Mouse (Mus musculus): ENCODE measurements around the gene Bcl2.

Bcl2 gene

DNA sequence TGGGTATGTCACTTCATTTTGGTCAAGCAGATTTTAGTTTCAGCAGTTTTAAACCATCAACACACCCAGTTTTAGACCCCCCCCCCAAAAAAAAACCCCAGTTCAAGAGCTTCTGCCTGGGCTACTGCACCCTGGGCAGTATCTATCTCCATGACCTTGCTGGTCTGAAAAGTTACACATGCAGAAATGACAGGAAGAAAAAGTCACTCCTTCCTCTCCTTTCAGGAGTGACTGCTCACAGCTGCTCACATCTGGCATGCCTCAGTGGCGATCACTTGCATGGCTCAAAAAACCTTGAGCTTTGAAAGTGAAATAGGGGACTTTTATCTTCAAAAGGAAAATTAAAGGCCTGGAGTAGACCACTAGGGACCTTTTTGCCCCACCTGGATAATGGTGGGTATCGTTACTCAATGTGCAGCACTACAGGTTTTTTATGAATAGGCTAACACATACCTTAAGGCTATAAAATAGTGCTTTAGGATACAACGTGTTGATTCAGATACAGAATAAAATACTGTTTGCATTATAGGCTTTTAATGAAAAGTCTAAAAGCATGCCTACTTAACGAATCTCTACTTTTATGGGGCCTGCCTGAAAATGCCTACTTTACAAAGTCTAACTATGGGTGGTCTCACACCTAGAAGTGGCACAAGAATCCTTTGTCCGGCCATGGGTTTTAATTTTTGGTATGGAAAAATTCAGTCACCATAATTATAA is 116.3 kb downstream of the Bcl2 start:
- no peak for ATAC-seq (ENCODE audit: insufficient number of reproducible peaks, low FRiP score, low TSS enrichment)

- ATAC-seq (ENCODE audit: insufficient number of reproducible peaks, low FRiP score, low TSS enrichment) = no peak
These were observed 117.7 kb downstream of the Bcl2 start for GRCm38 (mm10) chr1:106596380-106596779.

DNA sequence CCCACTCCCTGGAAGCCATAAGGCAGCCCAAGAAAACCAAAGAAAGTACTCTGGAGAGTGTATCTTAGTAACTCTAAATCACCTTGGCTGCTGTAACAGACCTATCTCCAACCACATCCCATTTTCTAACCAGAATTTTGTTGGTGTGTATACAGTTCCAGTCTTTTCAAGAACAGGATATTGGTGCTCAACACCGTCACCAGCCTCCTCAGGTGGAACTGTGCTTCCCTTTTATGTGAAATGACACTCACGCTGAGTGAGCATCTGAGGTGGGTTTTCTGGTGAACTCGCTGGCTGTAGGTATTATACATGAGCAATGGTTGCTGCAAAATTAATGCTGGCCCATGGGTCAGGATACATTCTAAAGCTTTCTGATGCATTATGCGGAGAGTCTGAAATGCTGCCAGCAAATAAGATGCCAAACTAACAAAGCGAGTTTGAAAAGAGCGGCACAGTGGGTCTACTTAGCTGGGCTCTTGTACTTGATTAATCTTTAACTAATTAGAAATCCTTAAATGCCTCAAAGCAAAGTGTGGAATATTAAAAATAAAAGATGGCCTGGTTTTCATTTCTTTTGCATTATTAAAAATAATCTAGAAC is 118.7 kb downstream of the Bcl2 start:
- ATAC-seq (ENCODE audit: insufficient number of reproducible peaks, low FRiP score, low TSS enrichment) = no peak

DNA sequence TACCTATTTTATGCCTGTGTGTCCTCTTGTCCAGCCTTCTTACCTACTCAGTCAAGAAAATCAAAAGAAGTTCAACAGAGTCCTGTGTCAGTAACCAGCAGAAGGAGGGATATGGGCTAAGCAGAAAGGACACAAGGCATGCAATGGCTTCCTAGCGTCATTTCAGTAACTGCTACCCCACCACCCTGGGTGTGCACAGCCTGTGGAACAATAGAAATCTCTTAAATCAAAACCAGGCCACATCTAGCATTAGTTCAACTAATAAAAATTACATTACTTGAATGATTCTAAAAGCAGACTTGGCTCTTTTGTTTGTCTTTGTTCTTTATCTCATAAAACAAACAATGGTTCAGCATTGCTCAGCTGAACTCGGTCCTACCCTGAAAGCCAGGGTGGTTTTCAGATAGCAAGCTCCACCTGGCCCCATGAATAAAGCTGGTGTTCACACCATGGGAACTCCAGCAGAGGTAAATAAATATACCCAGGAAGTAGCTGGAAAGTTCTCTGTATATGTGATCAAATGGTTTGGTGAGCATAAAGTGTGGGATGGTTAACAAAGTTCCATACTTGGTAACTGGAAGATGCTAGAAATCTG is 122.8 kb downstream of the Bcl2 start:
- no peak for ATAC-seq (ENCODE audit: insufficient number of reproducible peaks, low FRiP score, low TSS enrichment)

- no peak for ATAC-seq (ENCODE audit: insufficient number of reproducible peaks, low FRiP score, low TSS enrichment)
These were observed 124.9 kb downstream of the Bcl2 start for GRCm38 (mm10) chr1:106589141-106589540.

DNA sequence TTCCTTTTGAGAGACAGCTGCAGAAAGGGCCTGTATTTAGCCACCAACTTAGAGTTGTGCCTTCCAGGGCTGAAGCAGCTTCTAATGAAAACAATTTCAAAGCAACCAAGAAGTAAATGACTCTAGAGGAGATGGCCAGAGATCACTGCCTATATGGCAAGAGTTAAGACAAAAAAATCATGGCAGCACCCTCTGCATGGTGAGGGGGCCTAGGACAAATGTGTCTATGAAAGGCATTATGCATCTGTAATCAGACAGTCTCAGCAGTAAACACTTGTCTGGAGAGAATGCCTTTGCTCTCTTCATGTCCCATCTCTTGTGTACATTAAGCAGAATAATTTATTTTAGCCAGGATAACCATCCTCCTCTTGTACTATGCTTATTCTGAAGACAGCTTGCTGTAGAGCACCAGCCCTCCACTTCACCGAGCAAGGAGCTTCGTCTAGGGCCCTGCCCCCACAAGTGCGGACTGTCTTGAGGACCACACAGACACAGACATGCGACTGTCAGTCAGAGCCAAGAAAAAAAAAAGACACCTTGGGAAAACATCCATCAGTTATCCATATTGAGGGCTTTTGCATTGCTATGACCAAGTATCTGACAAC is 126.1 kb downstream of the Bcl2 start:
- no peak for ATAC-seq (ENCODE audit: insufficient number of reproducible peaks, low FRiP score, low TSS enrichment)

DNA sequence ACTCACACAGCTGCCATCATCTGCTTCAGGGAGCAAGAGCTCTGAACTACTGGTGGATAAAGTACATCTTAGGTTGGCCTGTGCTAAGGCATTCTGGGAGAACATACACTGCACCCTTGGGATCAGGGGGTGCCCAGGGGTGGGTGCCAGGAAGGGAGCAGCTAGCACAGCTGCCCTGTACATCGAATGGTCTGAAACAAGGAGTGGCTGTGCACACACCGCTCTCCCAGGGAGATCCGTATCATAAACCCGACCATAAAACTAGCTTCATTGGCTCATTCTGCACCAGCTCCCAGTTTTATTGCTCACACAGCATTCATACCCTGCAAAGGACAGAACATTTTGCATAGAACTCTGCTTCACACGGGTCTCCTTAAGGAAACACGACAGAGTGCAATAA is 127.3 kb downstream of the Bcl2 start:
- no peak; the same call in 1 of the 2 replicates for ATAC-seq (ENCODE audit: insufficient number of reproducible peaks, low FRiP score, low TSS enrichment)

- ATAC-seq (ENCODE audit: insufficient number of reproducible peaks, low FRiP score, low TSS enrichment) = no peak
These were observed 128.7 kb downstream of the Bcl2 start for GRCm38 (mm10) chr1:106585349-106585748.

DNA sequence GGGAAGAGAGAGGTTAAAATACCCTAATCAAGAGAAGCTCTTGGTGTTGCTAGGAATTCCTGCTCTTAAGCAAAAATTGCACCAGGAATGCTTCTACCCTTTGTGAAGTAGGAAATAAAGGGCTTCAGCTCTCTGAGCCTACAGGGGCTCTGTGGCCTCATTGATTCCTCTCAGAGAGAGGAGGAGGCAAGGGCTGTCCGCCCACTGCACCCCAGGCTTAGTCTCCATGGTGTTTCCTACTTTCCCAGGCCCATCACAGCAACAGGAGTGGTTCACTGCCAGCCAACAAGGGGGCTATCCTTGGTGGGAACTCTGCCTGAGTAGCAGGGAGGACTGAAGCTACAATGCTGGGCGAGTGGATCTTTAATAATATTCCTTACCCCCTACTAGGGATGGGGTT is 129.2 kb downstream of the Bcl2 start:
- ATAC-seq (ENCODE audit: insufficient number of reproducible peaks, low FRiP score, low TSS enrichment) = no peak

DNA sequence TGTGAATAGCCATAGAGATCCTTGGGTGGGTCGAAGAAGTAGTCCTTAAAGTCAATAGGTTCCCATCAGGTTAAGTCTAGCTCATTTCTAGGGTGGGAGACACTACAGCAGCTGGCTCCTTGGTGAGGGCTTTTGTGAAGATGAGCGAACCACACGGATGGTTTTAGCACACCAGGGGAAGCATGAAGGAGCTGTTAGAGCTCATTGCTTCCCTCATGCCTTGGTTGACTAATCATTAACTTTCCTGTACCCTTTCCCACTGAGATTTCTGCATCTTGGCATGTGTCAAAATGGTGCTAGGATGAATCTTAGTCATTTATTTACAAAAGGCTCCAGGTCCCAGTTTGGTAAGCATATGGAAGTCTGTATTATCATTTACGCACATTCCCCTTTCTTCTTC is 129.8 kb downstream of the Bcl2 start:
- ATAC-seq (ENCODE audit: insufficient number of reproducible peaks, low FRiP score, low TSS enrichment) = no peak

DNA sequence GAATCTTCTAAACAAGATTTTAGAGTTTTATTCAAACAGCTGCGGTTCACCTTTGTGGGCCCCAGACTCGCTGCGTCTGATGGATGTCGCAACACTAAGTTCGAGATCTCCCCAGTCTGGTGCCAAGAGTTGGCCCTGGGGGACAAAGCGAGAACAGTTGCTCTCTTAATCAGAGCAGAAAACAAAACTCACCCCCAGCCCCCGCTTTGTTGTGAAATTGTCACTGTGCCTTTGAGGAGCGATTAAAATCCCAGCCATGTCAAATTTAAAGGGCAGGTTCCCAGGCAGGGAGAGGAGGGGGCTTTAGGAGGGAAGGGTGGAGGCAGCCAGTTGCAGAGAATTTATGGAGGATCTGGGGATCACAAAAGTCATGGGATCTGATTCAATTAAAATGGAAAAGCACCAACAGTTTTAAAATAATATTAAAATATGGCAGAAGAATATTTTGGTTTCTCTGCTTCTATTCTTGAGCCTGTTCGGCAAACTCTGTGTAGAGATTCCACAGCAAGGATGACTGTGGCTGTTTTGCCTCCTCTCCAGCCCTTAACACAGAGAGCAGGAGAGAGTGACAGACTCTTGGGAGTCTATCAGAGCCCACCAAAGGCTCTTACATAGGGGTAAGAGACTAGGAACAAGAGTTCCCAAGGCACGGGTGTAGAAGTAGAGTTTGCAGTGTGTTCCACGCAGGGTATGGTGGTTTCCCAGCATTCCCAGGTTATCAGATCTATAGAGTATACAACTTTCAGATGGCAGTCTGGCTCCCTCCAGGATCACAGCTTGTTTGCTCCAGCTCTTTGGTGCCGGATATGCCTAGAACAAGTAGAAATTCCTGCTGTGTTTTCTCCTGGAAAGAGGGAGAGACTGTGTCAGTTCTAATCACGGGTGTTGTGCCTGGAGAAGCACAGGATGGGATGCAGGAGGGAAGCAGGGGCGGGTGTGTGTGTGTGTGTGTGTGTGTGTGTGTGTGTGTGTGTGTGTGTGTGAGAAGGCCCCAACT is 130.5 kb downstream of the Bcl2 start:
- no peak for ATAC-seq (ENCODE audit: insufficient number of reproducible peaks, low FRiP score, low TSS enrichment)

- no peak for ATAC-seq (ENCODE audit: insufficient number of reproducible peaks, low FRiP score, low TSS enrichment)
These were observed 131.3 kb downstream of the Bcl2 start for GRCm38 (mm10) chr1:106582810-106583209.

DNA sequence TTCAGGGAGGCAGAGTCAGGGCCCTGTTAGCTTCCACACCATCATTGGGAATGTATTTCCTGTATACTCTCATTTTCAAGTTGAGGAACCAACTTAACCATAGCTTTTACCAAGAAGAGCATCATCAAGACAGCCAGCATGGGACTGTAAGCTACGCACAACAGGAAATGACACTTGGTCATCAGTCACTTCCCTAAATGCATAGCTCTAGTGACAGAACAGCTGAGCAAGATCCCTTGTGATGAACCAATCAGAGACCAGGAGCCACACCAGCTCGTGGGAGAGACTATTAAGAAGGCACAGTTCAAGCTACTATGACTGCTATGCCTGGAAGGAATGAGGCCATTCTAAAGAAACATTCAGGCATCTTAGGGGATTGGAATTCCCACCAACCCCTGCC is 132.3 kb downstream of the Bcl2 start:
- no peak for ATAC-seq (ENCODE audit: insufficient number of reproducible peaks, low FRiP score, low TSS enrichment)

GRCm38 (mm10) chr1:106579768-106580167 is 134.3 kb downstream of the Bcl2 start:
- no peak for ATAC-seq (ENCODE audit: insufficient number of reproducible peaks, low FRiP score, low TSS enrichment)

- no peak for ATAC-seq (ENCODE audit: insufficient number of reproducible peaks, low FRiP score, low TSS enrichment)
These were observed 141.6 kb downstream of the Bcl2 start for GRCm38 (mm10) chr1:106572506-106572905.

GRCm38 (mm10) chr1:106570870-106571269 is 143.2 kb downstream of the Bcl2 start:
- ATAC-seq (ENCODE audit: insufficient number of reproducible peaks, low FRiP score, low TSS enrichment) = no peak

DNA sequence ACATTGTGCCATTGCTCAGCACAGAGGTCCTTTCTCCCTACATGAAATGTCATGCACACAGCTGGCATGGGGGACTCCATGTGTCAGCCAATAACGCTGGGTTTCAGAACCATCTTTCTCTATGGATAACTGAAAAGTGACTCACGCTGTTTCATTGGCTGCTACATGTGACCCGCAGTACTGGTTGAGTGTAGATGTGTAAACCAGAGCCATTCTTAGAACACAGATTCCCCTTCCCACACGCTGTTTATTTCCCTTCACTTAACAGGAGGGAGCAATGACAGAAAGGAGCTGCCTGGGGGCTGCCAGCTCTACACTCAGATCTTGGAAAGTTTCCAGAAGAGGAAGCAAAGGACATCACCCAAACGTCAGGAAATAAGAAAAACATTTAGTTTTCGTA is 143.7 kb downstream of the Bcl2 start:
- ATAC-seq (ENCODE audit: insufficient number of reproducible peaks, low FRiP score, low TSS enrichment) = no peak; the same call in 1 of the 2 replicates

DNA sequence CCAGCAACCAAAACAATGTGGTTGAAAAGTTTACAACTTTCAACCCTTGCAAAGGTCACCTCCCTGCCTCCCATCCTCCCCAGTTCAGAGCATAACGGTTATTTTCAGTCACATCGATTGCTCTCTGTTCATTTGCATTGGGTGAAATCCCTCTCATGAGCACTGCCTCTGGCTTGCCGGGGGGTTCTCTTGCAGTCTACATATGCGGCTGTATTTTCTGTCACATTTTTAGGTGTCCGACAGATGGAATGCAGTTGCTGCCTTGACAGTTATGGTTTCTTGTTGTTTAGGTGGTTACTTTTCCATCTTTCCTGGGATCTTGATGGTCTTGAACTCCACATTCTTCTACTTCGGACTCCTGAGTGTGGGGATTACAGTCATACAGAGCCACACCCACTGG is 144.4 kb downstream of the Bcl2 start:
- no peak for ATAC-seq (ENCODE audit: insufficient number of reproducible peaks, low FRiP score, low TSS enrichment)

GRCm38 (mm10) chr1:106568868-106569267 is 145.2 kb downstream of the Bcl2 start:
- ATAC-seq (ENCODE audit: insufficient number of reproducible peaks, low FRiP score, low TSS enrichment) = no peak

DNA sequence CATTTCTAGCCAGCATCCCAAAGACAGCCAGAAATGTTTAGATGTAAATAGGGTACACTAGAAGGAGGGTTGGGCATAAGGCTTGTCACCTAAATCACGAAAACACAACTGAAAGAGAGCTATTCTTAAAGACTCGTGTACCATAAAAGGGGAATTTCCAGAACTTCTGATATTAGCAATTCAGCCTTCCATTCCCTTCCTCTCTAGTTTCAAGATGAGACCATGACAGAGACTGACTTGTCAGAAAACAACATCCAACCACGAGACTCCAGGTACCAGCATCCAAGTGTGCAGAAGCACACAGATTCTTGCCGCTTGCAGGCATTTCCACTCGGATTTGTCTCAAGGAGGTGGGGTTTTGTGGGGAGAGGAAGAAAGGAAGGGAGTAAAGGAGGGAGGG is 146.6 kb downstream of the Bcl2 start:
- ATAC-seq (ENCODE audit: insufficient number of reproducible peaks, low FRiP score, low TSS enrichment) = no peak

Data from cerebellum, adult (tissue).